Mouse (Mus musculus) gastrocnemius, adult 8-10 months (tissue): ENCODE data around the gene Kcnq5. TPM values are rescaled to one million over a fixed set of nuclear protein-coding genes. Genes with fewer than 3 reads are reported as not detected.
"Not testable (repeated sequence)": the region's sequence is repeated elsewhere in the genome, so short reads cannot be mapped to it uniquely, and the experiment has no call there.

Source experiments
- DNase-seq, 2 experiments: peaks; one replicate each; pipeline ENCODE4 v3.0.0; 2022; ENCODE audit warnings: low spot score in 2 of 2
- total RNA-seq, 4 experiments: library from RNA; stranded (reverse); gene quantifications; 2 replicates each; pipeline ENCODE4 v1.2.4; 2022

The Kcnq5 gene
- total RNA-seq, 4 experiments from 2014 or later = 12.2 to 28.9 (median 19.8) TPM

DNA sequence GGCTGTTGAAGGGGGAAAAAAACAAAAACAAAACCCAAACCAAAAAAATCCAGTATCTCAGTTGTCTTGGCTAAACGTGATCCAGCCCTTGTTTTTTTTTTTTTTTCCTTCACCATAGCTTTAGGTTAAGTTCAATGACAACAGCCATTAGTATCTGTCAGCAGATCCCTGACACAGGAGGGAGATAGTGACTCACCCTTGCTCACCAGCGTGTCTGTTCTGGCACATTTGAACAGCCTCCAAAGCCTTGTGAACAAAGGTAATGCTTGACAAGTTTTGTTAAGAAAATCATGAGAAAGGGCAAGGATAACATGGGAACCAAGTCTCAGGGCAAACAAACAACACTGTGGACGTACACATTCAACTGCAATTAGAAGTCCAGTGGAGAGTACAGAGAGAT, 123.2 kb downstream of the Kcnq5 start:
- no peak for DNase-seq

DNA sequence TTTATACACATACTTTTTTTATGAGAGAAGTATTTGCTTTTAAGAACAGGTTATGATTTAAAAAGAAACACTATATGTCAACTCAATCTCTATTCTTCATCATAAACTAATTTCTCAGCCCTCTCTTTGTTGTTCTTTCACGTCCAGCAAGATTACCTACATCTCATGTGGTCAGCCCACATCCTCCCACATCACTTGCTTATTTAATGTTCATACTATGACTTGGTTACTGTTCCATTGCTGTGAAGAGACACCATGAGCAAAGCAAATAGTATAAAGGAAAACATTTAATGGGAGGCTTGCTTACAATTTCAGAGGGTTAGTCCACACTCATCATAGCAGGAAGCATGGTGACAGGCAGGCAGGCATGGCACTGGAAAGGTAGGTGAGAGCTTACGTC, 124.4 kb downstream of the Kcnq5 start:
- DNase-seq = no peak

DNA sequence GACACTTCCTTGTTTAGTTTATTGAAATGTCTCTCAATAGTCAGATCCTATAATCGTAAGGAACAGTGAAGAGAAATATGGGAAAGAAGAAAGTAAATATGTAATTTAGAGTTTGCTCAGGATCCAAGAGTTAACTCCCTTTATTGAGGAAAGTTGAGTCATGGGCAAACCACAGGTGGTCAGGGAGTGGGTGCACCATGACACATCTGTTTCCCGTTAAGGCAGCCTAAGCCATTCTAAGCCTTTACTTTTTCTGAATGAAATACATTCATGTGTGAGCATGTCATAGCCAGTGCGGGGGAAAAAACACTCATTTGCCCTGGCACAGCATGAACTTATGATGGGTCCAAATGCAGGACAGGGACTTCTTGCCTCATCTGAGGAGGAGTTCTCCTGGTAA, 125.4 kb downstream of the Kcnq5 start:
- DNase-seq = no peak

DNA sequence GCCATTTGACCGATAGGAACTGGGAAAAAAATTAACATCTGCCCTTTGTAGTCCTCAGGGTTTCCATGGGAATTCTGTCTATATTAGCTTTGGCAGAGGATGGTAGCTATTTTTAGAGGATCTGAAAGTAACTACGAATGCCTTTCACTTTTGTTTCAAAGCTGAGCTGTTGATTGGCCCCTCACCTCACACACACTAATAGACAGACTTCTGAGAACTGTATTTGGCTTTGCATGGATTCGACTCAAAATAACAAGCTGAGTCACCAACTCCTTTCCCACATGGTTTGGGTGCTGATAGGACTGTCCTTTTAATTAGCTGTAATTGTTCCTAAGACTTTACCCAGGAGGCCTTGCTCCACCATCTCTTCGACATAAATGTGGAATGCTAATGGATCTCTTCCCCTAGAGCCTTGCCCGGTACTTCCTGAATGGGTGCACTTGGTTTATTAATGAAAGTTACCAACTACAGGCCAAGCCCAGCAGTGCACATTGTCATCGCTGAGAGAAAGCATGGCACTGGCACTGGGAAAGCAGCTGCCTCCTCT, 131.8 kb downstream of the Kcnq5 start:
- no peak for DNase-seq

DNA sequence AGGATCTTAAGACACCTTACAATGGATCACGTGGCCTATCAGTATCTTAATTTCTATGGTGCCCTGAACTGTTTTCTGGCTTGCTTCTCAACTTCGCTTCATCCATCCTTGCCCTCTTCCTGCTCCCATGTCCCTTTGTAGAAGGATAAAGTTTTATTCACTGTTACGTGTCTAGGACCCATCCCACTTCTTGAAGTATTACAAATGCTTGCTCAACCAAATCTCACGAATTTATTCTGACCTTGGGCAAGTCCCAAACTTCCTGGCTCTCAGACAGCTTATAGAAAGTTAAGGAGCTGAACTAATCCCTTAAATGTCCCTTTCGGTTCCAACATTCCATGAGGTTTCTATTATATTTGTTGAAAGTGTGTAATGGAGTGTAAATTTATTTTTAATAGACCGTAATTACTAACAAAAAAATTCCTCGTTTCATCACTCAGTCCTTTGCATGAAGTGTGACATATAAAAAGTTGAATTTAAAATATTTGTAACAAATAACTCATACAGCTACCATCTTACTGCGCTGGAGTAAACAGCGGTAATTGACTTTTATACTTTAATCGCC, 141.6 kb downstream of the Kcnq5 start:
- no peak for DNase-seq

DNA sequence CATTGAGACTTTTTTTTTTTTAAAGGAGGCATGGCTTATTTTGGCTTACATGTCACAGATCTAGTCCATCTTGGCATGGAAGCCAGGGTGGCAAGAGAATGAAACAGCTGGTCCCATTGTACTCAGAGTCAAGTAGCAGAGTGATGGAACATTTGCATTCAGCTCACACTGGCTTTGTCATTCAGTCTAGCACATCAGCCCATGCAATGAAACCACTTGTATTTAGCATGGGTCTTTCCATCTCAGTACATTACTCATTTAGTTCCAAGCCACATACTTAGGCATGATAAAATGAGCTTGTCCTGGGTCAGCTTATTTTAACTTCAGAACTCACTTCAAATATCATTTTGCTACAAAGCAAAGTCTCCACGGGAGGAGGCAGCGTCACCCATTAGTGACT, 156.7 kb downstream of the Kcnq5 start:
- DNase-seq = no peak

DNA sequence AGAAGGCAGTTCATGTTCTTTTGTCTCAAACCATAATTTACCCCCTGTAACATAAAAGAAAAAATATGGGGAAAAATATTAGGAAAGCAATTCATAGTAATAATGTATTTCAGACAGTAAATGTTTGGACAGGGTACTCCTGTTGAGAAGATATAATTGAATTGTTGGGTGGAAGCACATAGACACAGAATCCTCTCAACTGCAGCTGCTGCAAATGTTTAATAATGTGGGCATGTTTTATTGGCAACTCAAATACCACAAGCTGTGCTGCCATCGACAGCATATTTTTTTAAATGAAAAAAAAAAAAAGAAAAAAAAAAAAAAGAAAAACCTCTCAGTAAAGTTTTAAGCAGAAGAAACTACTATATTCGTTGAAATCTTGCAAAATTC, 157.3 kb downstream of the Kcnq5 start:
- no peak for DNase-seq

DNA sequence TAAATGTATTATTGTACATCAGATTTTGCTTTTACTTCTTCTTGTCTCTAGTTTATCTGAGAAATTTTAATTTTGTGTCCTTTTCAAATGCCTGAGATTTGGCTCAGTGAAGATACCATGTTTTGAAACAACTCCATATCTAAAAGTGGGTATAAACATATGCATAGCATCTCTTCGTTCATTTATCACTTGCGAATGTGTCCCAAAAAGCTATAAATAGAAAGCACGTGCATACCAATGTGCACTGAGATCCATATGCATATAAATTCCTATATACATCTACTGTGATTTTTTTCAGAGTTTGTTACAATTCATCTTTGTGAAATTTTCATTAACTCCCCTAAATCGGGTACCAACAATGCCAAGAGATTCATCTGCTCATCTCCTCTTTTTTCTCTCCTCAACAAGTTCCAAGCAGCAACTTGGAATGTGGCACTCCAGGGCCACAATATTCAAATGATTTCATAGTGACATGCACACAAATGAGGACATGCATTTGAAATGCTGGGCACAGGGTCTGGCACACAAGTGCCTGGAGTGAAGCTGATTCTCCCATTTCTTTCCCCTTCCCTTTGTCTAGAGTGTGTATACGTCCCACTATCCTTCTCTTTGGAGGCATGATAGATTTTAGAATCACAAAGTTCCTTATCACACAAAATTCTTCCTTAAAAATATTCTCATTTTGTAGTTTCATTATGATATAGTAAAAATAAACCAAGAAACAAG, 157.8 kb downstream of the Kcnq5 start:
- DNase-seq = no peak

DNA sequence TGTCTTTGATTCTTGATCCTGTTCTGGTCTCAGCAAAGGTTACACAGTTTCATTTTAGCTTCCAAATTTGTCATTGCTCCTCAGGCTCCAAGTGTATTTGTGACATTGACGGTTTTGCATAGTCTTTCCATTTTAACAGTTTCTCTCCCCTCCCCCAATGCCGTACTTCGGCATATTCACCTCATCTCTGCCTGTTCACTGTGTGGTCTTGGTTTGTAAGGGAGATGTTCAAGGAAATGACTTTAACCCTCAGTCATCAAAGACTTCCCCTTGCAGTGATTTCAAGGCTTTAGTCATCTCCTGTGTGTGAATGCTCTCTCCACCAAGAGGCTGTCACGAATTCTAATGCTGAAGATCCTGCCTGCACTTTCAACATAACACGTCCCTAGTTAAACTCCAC, 181.0 kb downstream of the Kcnq5 start:
- DNase-seq = no peak

DNA sequence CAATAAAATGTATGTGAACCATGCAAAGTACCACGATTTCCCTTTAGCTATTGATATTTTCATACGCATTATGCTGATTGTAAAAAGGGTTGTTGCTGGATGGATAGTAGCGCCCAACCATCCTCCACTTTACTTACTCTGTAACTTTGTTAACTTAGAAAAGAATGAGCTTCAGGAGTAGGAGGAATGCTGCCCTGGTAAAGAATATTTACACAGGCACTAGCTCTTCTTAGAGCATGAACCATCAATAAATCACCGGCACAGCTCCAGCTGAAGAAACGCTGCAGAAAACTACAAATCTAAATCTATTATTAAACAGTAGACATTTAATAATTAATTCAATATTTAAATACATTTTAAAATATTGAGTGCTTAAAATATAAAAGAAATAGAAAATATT, 184.2 kb downstream of the Kcnq5 start:
- DNase-seq = no peak

DNA sequence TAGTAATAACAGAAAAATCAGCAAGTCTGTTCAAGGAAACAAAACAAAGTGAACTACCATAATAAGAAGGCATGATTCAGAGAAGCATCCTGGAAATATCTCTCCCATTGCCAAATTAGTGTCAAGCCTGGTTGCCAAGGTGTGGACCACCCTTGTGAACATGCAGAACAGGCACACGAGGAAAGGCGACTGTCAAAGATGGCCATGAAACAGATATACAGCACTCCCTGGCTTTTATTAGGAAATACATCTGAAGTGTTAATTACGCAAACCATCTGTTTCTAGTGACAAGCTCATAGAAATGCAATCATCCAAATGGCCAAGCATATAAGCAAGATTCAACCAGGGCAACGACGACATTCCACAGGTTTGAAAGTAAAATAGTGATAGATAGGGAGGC, 187.8 kb downstream of the Kcnq5 start:
- no peak for DNase-seq

DNA sequence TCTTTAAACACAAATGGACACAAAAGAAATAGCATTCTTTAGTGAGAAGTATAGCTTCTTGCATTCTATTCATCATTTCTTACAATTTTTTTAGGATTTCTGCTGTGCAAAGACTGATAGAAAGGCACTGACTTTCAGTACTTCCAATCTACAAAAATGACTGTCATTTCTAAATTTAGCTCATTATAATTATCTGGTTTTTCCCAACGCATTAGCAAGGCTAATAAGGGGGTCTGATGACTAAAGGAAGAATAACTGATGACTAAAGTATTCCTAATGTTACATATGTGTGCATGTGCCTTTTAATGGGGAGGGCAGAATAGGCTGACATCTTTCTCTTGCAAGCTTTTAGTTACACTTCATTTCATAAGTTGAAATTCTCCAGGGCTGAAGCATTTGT, 191.2 kb downstream of the Kcnq5 start:
- no peak for DNase-seq

DNA sequence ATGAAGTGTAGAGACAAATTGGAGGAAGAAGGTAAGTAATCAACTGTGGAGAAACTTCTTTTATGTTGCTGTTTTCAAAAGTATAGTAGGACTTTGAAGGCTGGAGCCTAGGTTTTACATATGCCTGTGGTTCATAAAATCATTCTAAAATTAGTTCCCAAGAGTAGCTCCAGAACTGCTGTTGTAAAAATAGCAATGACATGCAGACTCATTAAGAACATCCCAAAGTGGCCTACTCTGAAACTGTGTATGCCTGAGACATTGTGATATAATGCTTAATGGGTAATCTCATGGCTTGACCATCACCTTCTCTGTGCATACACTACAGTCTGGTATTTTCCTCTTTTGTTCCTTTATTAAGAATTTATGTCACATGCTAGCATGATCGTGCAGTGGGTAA, 212.4 kb downstream of the Kcnq5 start:
- DNase-seq = no peak

DNA sequence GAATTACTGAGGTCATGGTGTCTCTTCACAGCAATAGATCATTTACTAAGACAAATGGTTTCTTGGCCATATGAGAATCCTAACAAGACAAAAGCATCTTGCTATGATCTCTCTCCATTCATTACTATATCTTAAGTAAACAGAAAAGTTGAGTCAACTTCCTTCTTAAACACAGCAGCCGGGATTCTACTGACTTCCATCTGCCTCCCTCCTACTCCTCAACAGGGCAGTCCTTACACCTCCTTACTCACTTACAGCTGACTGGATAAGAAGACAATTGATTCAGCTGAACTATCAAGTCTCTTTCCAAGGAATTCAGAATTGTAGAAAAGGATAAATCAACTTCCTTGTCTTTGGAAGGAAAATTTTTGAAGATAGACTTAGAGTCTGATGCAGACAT, 232.6 kb downstream of the Kcnq5 start:
- no peak for DNase-seq

DNA sequence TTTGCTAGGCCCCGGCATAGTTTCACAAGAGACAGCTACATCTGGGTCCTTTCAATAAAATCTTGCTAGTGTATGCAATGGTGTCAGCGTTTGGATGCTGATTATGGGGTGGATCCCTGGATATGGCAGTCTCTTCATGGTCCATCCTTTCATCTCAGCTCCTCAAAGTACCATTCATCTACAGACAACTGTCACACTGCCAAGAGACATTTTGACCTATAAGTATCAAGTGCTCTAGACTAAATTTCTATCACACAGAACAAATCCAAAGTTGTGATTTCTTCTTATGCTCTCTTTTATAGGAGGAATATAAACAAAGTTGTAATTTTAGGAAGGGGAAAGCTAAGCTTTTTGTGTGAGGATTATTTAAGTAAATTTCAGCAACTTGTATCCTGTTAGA, 238.5 kb downstream of the Kcnq5 start:
- not testable (repeated sequence) for DNase-seq

DNA sequence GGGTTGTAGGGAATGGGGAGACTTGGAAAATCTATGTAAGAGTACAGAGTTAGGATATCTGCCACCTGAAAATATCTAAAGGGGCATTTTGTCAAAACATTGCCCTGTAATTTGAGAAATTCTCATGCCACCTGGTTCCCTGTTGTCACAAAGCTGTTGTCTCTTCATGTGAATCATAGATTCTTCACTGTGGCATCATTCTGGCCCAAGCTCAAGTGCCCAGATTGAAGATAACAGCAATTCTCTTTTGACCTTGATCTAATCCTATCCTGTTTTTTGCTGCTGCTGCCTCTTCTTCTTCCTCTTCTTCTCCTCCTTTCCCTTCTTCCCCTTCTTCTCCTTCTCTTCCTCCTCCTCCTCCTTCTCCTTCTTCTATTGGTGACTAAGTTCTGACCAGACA, 240.5 kb downstream of the Kcnq5 start:
- DNase-seq = no peak

DNA sequence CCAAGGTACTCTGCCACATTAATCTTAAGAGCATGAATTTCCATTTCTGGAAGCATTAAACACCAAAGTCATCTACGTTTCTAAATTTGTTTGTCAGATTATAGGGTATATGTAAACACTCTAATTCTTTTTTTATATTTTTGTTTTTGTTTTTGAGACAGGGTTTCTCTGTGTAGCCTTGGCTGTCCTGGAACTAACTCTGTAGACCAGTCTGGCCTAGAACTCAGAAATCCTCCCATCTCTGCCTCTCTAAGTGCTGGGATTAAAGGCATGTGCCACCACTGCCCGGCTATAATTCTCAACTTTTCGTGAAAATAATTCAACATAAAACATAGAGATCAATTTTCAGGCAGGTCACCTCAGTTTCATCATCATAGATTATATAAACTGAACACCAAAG, 246.9 kb downstream of the Kcnq5 start:
- DNase-seq = no peak

DNA sequence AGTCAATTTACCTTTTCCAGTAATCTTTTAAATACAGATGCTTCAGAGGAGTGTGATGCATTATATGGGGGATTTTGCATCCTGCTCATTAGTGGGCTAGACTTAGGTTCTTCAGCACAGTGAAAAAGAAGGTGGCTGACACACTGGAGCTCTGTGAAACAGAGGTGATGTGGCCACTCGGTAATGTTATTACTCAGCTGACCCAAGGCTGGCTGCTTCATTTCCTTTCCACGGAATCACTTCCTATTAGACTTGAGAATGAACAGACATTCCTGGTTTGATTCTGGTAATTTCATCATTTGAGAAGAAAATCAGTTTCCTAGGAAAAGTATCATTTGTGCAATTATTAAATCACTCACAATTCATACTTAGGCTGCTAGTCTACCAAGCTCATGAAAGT, 249.0 kb downstream of the Kcnq5 start:
- no peak for DNase-seq

DNA sequence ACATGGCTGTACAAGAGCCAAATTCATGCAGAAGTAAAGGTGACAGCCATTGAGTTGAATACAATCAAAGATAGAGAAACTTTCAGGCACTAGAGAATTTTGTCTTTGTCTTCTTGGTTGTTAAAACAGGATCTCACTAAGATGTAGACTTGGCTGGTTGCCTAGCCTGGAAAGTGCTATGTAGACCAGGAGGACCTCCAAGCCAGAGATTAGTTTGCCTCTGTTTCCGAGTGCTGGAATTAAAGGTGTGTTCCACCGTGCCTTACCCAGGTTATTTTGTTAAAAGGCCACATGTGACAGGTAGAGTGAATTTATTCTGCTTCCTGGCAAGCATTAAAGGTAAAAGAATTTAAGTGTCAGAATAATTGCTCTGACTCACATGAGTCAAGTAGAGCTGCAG, 271.3 kb downstream of the Kcnq5 start:
- no peak for DNase-seq

DNA sequence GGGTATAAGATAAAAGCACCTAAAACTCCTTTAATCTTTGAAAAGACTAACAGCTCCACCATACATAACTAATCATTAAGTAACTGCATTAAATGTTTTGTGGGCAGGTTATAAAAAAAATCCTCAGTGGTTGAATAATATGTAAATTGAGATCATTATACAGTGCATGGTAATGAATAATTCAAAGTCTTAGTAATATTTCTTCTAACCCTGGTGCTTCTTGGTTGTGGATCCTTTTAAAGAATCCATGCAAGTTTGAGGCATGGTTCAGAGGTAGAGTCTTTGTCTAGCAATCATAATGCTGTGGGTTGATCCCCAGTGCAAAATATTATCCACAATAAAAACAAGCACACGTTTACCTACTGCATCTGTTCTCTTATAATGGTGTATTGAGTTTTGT, 272.8 kb downstream of the Kcnq5 start:
- no peak for DNase-seq

DNA sequence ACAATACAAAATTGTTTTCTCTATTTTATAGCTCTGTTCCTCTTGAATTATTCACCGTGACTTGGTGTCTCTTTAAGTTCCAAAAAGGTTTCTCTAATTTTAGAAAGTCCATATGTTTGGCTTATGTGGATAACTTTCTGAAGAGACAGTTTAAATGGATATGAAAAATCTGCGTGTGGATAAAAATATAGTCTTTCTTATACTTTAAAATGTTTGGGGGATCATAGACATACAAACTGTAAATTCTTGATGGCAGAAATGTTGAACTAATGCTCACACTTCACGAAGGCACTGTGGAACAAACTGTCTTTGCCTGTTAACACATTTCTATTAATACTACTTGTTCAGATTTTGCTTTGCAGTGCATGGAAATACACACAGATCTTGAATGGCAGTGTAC, 277.3 kb downstream of the Kcnq5 start:
- DNase-seq = no peak

DNA sequence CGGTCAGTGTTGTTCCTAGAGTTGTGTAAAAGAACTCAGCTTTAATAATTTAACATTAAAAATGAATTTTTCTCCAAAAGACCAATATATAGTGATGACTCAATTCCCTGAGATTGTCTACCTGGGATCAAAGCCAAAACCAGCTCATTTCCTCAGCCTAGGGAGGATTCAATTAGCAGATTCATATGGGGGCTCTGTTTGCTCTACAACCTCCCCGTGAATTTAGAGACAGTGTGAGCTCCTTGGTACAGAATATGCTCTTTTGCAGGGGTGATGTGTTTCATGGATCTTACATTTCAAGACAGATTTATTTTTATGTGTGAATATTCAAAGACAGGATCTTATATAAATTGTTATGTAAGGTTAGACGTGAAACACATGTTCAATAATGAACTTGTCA, 284.9 kb downstream of the Kcnq5 start:
- no peak for DNase-seq

DNA sequence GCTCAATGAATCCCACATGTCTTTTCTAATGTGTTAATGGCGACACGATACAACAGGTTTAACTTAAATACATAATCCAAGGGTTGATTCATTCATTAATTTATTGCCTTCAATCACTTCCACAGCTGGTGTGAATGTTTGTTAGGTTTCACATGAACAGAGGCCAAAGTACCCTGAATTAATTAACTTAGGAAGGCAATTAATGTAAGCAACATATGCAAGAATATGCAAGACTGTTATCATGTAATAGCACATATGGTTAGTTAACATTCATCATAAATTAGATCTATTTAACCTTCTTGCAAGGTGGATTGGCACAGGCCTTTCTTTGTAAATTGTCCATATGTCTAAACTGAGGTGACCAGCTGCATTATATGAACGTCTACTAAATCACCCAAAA, 300.9 kb downstream of the Kcnq5 start:
- DNase-seq = no peak
